Mouse (Mus musculus) kidney, adult 2 months (tissue): ENCODE data around the gene Psmd13. TPM values are rescaled to one million over a fixed set of nuclear protein-coding genes. Genes with fewer than 3 reads are reported as not detected.
A peak's percentile ranks its signal among the peaks of the same experiment; 100 is the strongest.

Source experiments
- DNase-seq: peaks from one replicate; pipeline ENCODE4 v3.0.0; 2021
- H3K27ac ChIP-seq: fragments of 200-500 bp; 2 replicates; pipeline ENCODE4 v1.5.1; 2012; ENCODE audit warnings: low read depth, low read length, control low read depth, inconsistent platforms; ENCODE audit not compliant: insufficient read depth
- H3K27me3 ChIP-seq: fragments of 200-500 bp; replicated peaks from 2 replicates; pipeline ENCODE4 v1.6.1; 2012; ENCODE audit warnings: mild to moderate bottlenecking, moderate library complexity, low read length, inconsistent platforms; ENCODE audit not compliant: control insufficient read depth, insufficient read depth
- H3K36me3 ChIP-seq: fragments of 200-500 bp; 2 replicates; pipeline ENCODE4 v1.6.1; 2012; ENCODE audit warnings: mild to moderate bottlenecking, moderate library complexity, low read length, inconsistent platforms; ENCODE audit not compliant: control insufficient read depth, insufficient read depth
- H3K4me1 ChIP-seq: fragments of 200-500 bp; 2 replicates; pipeline ENCODE4 v1.6.1; 2011; ENCODE audit warnings: low read length; ENCODE audit not compliant: control insufficient read depth, insufficient read depth
- H3K4me3 ChIP-seq: fragments of 200-500 bp; 2 replicates; pipeline ENCODE4 v1.5.1; 2011; ENCODE audit warnings: mild to moderate bottlenecking, low read depth, low read length, control low read depth; ENCODE audit not compliant: insufficient read depth
- CTCF ChIP-seq: fragments of 200-500 bp; conservative IDR thresholded peaks from 2 replicates; pipeline ENCODE4 v1.5.1; 2011; ENCODE audit warnings: low read depth, mild to moderate bottlenecking, control low read depth, low read length, moderate library complexity, mixed read lengths; ENCODE audit not compliant: insufficient read depth, insufficient read length
- POLR2A ChIP-seq: fragments of 200-500 bp; IDR thresholded peaks from one replicate; pipeline ENCODE4 v1.6.1; 2011; ENCODE audit warnings: low read depth, low read length, control low read depth
- WGBS: fragments of 180-500 bp; shearing (Covaris S2); methylation state at CpG from one replicate; pipeline ENCODE4 v1.1.7; 2018; 5-methylcytosine and 5-hydroxymethylcytosine counted together
- polyA plus RNA-seq: library from polyadenylated mRNA; depleted of rRNA; stranded (reverse); fragments of >200 nt; gene quantifications from 2 replicates; pipeline ENCODE4 v1.2.3, GENCODE M21; 2012

Psmd13 gene
- polyA plus RNA-seq, 1 experiment: 75.2 TPM

DNA sequence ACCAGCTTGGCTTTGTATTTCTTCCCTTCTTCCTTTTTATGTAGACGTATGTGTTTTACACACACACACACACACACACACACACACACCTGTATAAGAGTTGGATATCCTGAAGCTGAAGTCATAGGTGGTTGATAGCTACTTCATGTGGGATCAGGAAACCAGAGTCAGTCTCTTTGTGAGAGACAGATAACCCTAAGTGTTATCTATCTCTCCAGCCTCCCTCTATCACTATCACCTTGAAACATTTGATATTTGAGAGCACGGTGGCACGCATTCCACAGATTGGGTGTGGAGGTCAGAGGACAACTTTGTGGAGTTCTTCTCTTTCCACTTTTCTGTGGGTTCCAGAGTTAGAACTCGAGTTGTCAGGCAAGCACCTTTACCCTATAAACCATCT lies 38.1 kb downstream of the Psmd13 start:
- Histone ChIP-seq H3K27ac (no peak overlapping the region), H3K4me1 (peaks cover 13% of the 10 kb centered on the region), H3K4me3 (no peak overlapping the region), H3K27me3 (no peaks in the 10 kb centered on the region), H3K36me3 (no peaks in the 10 kb centered on the region)
- 63% methylated on average over 4 of the region's 4 CpGs for WGBS
- DNase-seq: no peak
- no peak for TF ChIP-seq POLR2A
- no peak for TF ChIP-seq CTCF

DNA sequence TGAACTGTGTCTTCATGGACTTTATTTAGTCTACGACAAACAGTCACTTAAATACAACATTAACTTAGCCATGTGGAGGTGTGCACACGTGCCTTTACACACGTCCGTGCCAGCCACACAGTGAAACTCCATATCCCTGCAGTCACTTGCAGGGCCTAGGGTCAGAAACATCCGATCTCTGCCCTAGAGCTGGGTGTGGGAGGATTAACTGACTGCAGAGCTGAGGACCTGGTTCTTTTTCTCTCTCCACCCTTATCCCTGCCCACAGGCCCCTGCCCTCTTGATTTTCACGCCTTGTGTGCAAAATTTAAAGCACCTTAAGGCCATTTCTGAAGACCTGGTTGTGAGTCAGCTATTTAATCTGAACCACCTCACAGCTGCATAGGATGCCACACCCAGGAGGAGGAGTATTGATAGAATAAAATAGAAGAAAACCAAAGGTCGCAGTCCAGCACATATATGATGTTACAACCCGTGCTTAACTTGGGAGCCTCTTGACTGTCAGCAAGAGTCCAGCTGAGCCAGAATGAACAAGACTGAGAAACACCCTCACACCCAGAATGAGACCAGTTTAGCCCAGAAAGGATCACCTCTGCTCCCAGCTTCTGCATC lies 38.8 kb downstream of the Psmd13 start, which contains the start of gene Nlrp6:
Nlrp6 (plus strand) TSS at position 485 of the 612 bp plus-strand sequence.
- Histone ChIP-seq H3K4me3 (no peak within 1 kb of the TSS), H3K4me1 (peaks cover 13% of the 10 kb centered on the region), H3K27me3 (no peaks in the 10 kb centered on the region), H3K36me3 (no peaks in the 10 kb centered on the region), H3K27ac (no peak within 1 kb of the TSS)
- 78% methylated on average over 8 of the region's 8 CpGs for WGBS
- no peak for TF ChIP-seq POLR2A
- TF ChIP-seq CTCF: no peak
- DNase-seq: no peak

DNA sequence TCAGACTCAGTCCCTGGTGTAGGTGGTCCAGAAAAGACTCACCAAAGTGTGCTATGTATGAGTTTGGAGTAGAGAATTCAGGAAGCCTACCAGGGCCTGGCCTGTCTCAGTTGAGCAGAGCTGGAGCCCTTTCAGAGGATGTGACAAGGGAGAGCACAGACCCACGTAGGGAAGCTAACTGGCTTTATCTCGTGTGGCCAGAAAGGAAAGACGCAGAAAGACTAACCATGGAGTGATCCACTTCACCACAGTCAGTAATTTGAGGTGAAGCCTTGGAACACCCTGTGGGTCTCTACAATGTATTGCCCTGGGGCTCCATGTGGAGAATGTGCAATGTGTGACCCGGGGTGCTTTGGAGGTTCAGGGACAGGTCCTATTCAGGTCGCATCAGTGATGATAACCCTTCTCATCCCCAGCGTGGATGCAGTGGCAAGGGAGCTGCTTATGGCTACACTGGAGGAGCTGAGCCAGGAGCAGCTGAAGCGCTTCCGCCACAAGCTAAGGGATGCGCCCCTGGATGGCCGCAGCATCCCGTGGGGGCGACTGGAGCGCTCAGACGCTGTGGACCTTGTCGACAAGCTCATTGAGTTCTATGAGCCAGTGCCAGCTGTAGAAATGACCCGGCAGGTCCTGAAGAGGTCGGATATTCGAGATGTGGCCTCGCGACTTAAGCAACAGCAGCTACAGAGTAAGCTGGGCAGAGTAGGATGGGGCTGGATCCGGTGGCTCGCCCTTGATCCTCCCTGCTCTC lies 39.6 kb downstream of the Psmd13 start:
- peak; percentile 66 for DNase-seq
- TF ChIP-seq POLR2A (no peak), CTCF (no peak)
- 25% methylated on average over 22 of the region's 22 CpGs for WGBS
- no peaks in the 10 kb centered on the region for H3K36me3 ChIP-seq
- H3K27me3 ChIP-seq: no peaks in the 10 kb centered on the region
- peaks cover 18% of the 10 kb centered on the region for H3K4me1 ChIP-seq
- no peak overlapping the region for H3K27ac ChIP-seq
- no peak overlapping the region for H3K4me3 ChIP-seq

DNA sequence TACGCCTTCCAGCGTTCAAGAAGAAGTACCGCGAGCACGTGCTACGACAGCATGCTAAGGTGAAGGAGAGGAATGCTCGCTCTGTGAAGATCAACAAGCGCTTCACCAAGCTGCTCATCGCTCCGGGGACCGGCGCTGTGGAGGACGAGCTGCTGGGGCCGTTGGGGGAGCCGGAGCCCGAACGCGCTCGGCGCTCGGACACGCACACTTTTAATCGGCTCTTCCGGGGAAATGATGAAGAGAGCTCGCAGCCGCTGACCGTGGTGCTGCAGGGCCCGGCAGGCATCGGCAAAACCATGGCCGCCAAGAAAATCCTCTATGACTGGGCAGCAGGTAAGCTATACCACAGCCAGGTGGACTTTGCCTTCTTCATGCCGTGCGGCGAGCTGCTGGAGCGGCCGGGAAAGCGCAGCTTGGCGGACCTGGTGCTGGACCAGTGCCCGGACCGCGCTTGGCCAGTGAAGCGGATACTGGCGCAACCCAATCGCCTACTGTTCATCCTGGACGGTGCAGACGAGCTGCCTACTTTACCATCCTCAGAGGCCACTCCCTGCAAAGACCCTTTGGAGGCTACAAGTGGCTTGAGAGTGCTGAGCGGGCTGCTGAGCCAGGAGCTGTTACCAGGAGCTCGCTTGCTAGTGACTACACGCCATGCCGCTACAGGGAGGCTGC lies 40.8 kb downstream of the Psmd13 start:
- TF ChIP-seq CTCF (peak; percentile 31), POLR2A (no peak)
- Histone ChIP-seq H3K4me1 (peaks cover 21% of the 10 kb centered on the region), H3K4me3 (peak overlapping the region; percentile 42), H3K27ac (peak overlapping the region; percentile 33), H3K27me3 (no peaks in the 10 kb centered on the region), H3K36me3 (no peaks in the 10 kb centered on the region)
- under 1% methylated on average over 49 of the region's 49 CpGs for WGBS
- DNase-seq: peak; percentile 96

DNA sequence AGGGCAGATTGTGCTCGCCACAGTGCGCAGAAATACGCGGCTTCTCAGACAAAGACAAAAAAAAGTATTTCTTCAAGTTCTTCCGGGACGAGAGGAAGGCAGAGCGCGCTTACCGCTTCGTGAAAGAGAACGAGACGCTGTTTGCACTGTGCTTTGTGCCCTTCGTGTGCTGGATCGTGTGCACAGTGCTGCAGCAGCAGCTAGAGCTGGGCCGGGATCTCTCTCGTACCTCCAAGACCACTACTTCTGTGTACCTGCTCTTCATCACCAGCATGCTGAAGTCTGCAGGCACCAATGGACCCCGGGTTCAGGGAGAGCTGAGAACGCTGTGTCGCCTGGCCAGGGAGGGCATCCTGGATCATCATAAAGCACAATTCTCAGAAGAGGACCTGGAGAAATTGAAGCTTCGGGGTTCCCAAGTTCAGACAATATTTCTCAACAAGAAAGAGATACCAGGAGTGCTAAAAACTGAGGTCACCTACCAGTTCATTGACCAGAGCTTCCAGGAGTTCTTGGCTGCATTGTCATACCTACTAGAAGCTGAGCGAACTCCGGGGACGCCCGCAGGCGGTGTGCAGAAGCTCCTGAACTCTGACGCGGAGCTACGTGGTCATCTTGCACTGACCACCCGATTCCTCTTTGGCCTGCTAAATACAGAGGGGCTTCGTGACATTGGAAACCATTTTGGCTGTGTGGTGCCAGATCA lies 41.5 kb downstream of the Psmd13 start:
- WGBS: 13% methylated on average over 30 of the region's 30 CpGs
- TF ChIP-seq POLR2A (no peak), CTCF (no peak)
- DNase-seq: peak; percentile 54
- Histone ChIP-seq H3K4me3 (peak overlapping the region; percentile 42), H3K27me3 (no peaks in the 10 kb centered on the region), H3K36me3 (no peaks in the 10 kb centered on the region), H3K4me1 (peaks cover 21% of the 10 kb centered on the region), H3K27ac (peak overlapping the region; percentile 33)

DNA sequence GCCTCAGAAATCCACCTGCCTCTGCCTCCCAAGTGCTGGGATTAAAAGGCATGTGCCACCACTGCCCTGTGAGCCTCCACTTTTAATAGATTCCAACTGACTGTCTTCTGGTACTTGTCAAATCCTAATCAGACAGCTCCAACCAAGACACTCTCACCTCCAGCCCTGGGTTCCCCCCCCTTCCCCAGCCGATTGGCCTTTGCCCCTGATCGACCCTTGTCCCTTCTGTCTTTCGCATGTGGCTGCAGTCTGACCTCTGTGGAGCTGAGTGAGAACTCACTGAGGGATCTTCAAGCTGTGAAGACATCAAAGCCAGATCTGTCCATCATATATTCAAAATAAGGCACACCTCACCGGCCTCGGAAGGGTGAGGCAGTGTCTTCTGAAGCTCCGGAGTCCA lies 45.4 kb downstream of the Psmd13 start:
- Histone ChIP-seq H3K4me3 (no peak overlapping the region), H3K36me3 (no peaks in the 10 kb centered on the region; the same call in 1 of the 2 replicates), H3K4me1 (peaks cover 13% of the 10 kb centered on the region), H3K27ac (no peak overlapping the region), H3K27me3 (no peaks in the 10 kb centered on the region)
- TF ChIP-seq CTCF: no peak
- TF ChIP-seq POLR2A: no peak
- DNase-seq: peak; percentile 52
- 66% methylated on average over 6 of the region's 6 CpGs for WGBS
